Mouse (Mus musculus) hindbrain, embryonic 10.5 days (tissue): ENCODE measurements around the gene Ptprm. TPM values are rescaled to one million over a fixed set of nuclear protein-coding genes. Genes with fewer than 3 reads are reported as not detected.

Source experiments
- DNase-seq: peaks from one replicate; pipeline ENCODE4 v3.0.0-alpha.2; 2017; ENCODE audit warnings: low spot score
- H3K27ac ChIP-seq: fragments of 300-500 bp; sonication (generic); 2 replicates; pipeline ENCODE4 v1.5.1; 2016; ENCODE audit warnings: mild to moderate bottlenecking, moderate library complexity
- H3K27me3 ChIP-seq: fragments of 300-500 bp; sonication (generic); 2 replicates; pipeline ENCODE4 v1.6.1; 2016; ENCODE audit warnings: mild to moderate bottlenecking; ENCODE audit not compliant: poor library complexity, insufficient read depth, severe bottlenecking
- H3K36me3 ChIP-seq: fragments of 300-500 bp; sonication (generic); 2 replicates; pipeline ENCODE4 v1.6.1; 2016; ENCODE audit warnings: mild to moderate bottlenecking, moderate library complexity
- H3K4me1 ChIP-seq: fragments of 300-500 bp; sonication (generic); replicated peaks from 2 replicates; pipeline ENCODE4 v1.6.1; 2016; ENCODE audit warnings: mild to moderate bottlenecking
- H3K4me3 ChIP-seq: fragments of 300-500 bp; sonication (generic); 2 replicates; pipeline ENCODE4 v1.5.1; 2016; ENCODE audit warnings: mild to moderate bottlenecking, moderate library complexity
- H3K9me3 ChIP-seq: fragments of 300-500 bp; sonication (generic); 2 replicates; pipeline ENCODE4 v1.6.1; 2016; ENCODE audit warnings: mild to moderate bottlenecking, moderate library complexity
- WGBS: fragments of 180-500 bp; shearing (Covaris S2); methylation state at CpG from one replicate; pipeline ENCODE4 v1.1.7; 2016; 5-methylcytosine and 5-hydroxymethylcytosine counted together
- polyA plus RNA-seq: library from polyadenylated mRNA; unstranded; fragments of >200 nt; fragmentation: Nextera tagmentation; extraction: Ambion mirVana; gene quantifications from 2 replicates; pipeline ENCODE4 v1.2.1, GENCODE M21; 2016

Gene Ptprm
- polyA plus RNA-seq, 1 experiment from 2014 or later, result 8.1 TPM

DNA sequence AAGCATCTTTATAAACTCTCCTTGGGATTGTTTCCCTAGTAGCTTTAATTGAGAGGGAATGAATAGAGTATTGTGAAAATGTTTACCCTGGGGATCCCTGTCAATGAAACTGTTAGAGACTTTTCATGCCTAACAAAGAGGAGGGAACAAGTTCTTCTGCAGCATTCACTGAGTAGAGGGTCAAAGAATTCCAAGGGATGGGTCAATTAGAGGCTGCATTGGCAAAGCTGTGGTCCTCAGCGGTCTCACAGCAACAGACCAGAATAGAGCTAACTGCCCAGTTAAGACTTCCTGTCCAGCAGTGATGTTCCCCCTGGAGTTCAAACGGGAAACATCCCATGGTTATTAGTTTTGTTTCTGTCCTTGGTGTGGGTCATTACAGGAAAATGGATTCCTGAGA is 538.3 kb downstream of the Ptprm start:
- Histone ChIP-seq H3K4me3 (no peak overlapping the region), H3K9me3 (no peaks in the 10 kb centered on the region), H3K4me1 (peaks cover 16% of the 10 kb centered on the region), H3K27me3 (peaks cover 84% of the 10 kb centered on the region), H3K36me3 (no peaks in the 10 kb centered on the region), H3K27ac (no peak overlapping the region)
- peak; percentile 33 for DNase-seq
- WGBS, result 14% methylated on average over 2 of the region's 2 CpGs

DNA sequence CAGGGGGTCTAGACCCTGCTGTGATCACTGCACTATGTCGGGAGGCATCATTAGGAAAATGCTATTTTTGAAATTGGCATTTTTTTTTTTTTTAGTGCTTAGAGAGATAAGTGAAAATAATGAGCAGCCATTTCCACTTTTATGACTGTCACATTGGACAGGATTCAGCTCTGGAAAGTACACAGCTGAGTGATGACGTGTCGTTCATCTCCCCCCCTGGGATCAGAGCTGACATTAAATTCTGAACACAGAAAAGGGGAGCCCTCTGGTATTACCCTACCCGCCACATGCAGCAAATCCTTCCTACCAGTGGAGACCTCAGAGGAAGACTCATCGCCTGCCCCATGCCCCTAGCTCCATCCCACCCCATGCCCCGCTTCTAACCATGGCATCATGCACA is 540.5 kb downstream of the Ptprm start:
- Histone ChIP-seq H3K4me3 (no peak overlapping the region), H3K27me3 (peaks cover 85% of the 10 kb centered on the region), H3K36me3 (no peaks in the 10 kb centered on the region), H3K4me1 (peaks cover 16% of the 10 kb centered on the region), H3K27ac (no peak overlapping the region), H3K9me3 (no peaks in the 10 kb centered on the region)
- 85% methylated on average over 6 of the region's 6 CpGs for WGBS
- DNase-seq, result no peak

DNA sequence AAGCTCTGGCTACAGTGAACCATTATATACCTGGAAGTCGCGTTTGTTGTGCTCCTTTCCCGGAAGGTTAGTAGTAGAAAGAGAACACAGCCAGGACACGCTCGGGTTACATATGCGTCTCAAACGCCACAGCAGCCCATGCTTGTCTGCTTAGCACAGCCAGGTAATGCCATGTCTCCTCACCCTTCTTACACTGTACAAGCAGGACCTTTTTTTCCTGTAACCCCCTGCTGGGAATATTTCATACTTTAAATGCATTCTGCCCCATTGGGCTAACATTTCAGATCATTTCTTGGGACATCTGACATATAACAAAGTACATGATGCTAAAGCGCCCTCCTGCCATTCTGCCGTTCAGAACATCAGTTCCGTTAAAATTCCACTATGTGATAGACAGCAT is 540.9 kb downstream of the Ptprm start:
- peaks cover 16% of the 10 kb centered on the region for H3K4me1 ChIP-seq
- no peaks in the 10 kb centered on the region for H3K9me3 ChIP-seq
- no peak for DNase-seq
- peaks cover 81% of the 10 kb centered on the region for H3K27me3 ChIP-seq
- H3K36me3 ChIP-seq, result no peaks in the 10 kb centered on the region
- H3K27ac ChIP-seq, result no peak overlapping the region
- 86% methylated on average over 10 of the region's 10 CpGs for WGBS
- no peak overlapping the region for H3K4me3 ChIP-seq

DNA sequence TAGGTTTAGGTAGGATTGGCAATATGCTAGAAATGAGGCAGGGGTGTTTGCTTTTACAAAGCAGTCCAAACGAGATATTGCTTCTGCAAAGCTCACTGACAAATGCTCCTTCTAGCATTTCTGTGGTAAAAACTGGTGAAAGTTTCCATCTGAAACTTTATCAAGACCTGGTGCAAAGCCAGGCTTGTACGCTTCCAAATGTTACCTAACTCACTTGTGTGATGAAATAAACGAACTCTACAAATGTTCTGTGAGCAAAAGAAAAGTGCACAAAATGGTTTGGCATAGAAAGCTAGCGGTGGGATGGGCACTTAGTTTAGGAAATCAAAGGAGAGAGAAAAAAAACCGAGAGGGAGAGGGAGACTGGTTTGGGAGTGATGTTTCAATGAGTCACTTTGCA is 544.5 kb downstream of the Ptprm start:
- peaks cover 56% of the 10 kb centered on the region for H3K27me3 ChIP-seq
- H3K36me3 ChIP-seq, result no peaks in the 10 kb centered on the region
- no peak overlapping the region for H3K4me3 ChIP-seq
- no peak for DNase-seq
- 80% methylated on average over 5 of the region's 5 CpGs for WGBS
- no peak overlapping the region for H3K27ac ChIP-seq
- H3K4me1 ChIP-seq, result no peaks in the 10 kb centered on the region
- H3K9me3 ChIP-seq, result no peaks in the 10 kb centered on the region

DNA sequence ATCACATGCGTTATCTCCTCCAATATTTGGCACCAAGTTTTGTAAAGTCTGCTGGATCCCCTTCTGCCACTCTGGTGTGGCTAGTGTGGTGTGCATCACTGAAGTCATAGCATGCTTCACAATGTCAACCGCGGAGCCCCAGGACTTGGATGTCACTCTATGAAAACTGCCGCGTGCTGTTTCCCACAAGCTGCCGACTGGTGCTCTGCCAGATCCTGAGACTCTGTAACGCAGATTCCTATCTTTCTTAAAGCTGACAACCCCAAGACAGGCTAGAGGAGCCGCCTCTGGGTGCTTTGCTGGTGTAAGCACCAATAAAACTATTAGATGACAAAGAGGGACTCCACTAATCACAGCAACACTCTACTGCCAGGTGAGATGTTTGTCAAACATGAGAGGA is 546.1 kb downstream of the Ptprm start:
- H3K36me3 ChIP-seq, result no peaks in the 10 kb centered on the region
- 91% methylated on average over 8 of the region's 8 CpGs for WGBS
- no peaks in the 10 kb centered on the region for H3K9me3 ChIP-seq
- peaks cover 4% of the 10 kb centered on the region; the same call in 1 of the 2 replicates for H3K4me1 ChIP-seq
- no peak for DNase-seq
- H3K27ac ChIP-seq, result no peak overlapping the region
- no peak overlapping the region for H3K4me3 ChIP-seq
- H3K27me3 ChIP-seq, result peaks cover 46% of the 10 kb centered on the region

DNA sequence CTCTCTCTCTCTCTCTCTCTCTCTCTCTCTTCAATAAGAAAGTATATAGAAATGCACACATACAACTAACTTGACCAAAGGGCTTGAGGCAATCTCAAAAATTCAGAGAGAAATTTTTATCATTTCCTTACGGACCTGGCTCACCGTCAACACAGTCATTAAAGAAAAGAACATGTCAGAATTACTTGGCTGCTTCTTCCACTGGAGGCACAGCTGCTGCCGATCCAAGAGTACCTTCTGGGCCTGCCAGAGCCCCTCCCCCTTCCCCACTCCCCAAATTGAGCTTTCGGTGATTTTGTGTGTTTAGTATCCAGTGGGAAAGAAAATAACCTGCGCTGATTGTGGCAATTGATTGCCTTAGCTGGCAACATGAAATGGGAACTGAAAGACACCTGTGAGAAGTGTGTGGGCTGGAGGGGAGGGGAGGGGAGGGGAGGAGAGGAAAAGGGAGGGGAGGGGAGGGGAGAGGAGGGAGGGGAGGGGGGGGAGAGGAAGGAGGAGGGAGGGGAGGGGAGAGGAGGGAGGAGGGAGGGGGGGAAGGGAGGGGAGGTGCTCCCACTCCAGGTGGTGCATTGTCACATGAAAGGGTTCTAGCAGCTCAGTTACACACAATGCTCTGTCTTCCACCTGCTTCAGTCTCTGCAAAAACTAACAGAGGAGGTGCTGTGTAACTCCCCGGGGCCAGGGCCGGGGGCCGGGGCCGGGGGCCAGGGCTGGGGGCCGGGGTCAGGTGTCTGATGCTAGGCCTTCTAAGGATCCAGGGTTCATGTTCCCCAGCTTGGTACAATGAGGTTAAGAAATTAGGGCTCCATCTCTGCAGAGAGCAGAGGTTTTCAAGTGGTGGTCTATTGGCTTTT is 552.2 kb downstream of the Ptprm start:
- H3K27ac ChIP-seq, result peak overlapping the region; percentile 19; the same call in 1 of the 2 replicates
- no peaks in the 10 kb centered on the region for H3K36me3 ChIP-seq
- H3K9me3 ChIP-seq, result no peaks in the 10 kb centered on the region
- no peak overlapping the region for H3K4me3 ChIP-seq
- H3K4me1 ChIP-seq, result peaks cover 13% of the 10 kb centered on the region
- no peak for DNase-seq
- 45% methylated on average over 10 of the region's 10 CpGs for WGBS
- H3K27me3 ChIP-seq, result peaks cover 6% of the 10 kb centered on the region; the same call in 1 of the 2 replicates

DNA sequence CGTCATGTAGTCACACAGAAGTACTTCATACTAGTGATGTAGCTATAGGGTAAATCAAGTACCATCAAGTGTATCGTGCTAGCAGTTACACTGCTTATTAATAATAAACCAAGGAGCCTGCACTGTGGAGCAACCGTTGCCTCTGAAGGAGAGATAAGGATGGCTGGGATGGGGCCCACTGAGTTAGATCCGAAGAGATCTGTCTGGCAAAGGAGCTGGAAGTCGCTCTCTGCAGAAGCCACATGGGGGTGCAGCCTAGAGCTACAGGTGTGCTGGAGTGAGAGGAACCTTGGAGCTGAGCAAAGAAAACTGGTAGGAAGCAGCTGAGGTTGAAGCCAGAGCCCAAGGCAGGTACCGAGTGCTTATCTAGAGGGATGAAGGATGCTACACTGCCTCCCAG is 554.0 kb downstream of the Ptprm start:
- WGBS, result 95% methylated on average over 6 of the region's 6 CpGs
- peaks cover 13% of the 10 kb centered on the region for H3K4me1 ChIP-seq
- no peaks in the 10 kb centered on the region for H3K36me3 ChIP-seq
- peaks cover 6% of the 10 kb centered on the region; the same call in 1 of the 2 replicates for H3K27me3 ChIP-seq
- no peak overlapping the region for H3K4me3 ChIP-seq
- no peak for DNase-seq
- H3K27ac ChIP-seq, result no peak overlapping the region
- no peaks in the 10 kb centered on the region for H3K9me3 ChIP-seq

DNA sequence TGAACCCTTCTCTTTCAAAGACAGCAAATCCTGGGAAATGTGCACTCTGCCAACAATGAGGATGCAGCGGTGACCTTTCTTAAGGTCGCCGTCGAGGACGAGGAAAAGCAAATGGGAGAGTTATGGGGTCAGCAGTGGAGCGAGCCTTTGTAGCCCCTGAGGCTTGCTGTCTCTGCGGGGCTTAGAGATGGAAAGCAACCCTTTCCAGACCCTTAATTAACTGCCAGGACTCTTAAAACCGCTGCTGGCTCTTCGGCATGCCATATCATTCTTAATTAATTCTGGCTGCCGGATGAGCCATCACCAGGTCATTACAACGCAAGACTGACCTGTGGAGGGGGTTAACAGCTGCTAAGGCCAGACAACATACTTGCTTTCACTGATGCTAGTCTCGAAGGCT is 568.1 kb downstream of the Ptprm start:
- peaks cover 37% of the 10 kb centered on the region for H3K4me1 ChIP-seq
- no peak overlapping the region for H3K4me3 ChIP-seq
- H3K27me3 ChIP-seq, result no peaks in the 10 kb centered on the region
- no peak for DNase-seq
- WGBS, result 40% methylated on average over 12 of the region's 12 CpGs
- no peaks in the 10 kb centered on the region for H3K36me3 ChIP-seq
- peak overlapping the region; percentile 29; the same call in 1 of the 2 replicates for H3K27ac ChIP-seq
- no peaks in the 10 kb centered on the region for H3K9me3 ChIP-seq

DNA sequence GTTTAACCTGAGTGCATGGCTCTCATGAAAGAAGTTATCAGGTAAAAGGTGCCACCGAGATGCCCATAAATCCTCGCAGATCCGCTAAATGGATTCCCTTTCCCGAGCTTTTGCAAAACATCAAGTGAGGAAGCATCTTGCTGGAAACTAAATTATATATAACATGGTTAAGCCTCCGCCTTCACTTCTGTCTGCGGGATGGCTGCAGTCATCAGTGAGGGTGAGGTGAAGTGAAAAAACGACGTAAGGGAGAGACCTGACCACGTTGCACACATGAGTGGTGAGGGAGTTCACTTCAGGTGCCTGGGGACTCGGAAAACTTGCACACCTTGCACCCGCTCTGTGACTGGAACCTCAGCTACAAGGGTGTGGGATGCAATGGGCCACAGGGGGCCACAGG is 568.7 kb downstream of the Ptprm start:
- Histone ChIP-seq H3K9me3 (no peaks in the 10 kb centered on the region), H3K27ac (0 out of 2 replicates have a peak overlapping the region, but pooled peaks have one; percentile 29), H3K4me1 (peaks cover 37% of the 10 kb centered on the region), H3K36me3 (no peaks in the 10 kb centered on the region), H3K27me3 (no peaks in the 10 kb centered on the region), H3K4me3 (no peak overlapping the region)
- DNase-seq, result no peak
- 88% methylated on average over 11 of the region's 11 CpGs for WGBS

DNA sequence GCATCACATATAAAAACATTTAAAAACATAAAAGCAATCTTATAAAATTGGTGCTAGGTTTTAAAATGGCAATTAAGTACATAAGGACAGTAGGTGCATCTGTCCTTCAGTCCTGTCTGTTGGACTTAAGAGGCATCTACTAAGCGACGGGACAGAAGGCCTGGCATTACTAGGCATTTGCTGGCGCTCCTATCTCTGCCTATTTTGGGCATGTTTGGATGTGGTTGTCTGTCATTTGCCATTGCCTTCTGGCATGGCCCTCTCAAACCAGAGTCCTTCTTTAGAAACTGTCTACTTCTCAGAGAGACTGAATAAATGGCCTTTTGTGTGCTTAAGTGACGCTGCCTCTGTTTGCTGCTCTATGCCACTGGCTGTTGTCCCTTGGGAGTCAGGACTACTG is 570.7 kb downstream of the Ptprm start:
- Histone ChIP-seq H3K4me1 (peaks cover 37% of the 10 kb centered on the region), H3K4me3 (no peak overlapping the region), H3K27ac (no peak overlapping the region), H3K36me3 (no peaks in the 10 kb centered on the region), H3K27me3 (no peaks in the 10 kb centered on the region), H3K9me3 (no peaks in the 10 kb centered on the region)
- 77% methylated on average over 4 of the region's 4 CpGs for WGBS
- DNase-seq, result no peak

DNA sequence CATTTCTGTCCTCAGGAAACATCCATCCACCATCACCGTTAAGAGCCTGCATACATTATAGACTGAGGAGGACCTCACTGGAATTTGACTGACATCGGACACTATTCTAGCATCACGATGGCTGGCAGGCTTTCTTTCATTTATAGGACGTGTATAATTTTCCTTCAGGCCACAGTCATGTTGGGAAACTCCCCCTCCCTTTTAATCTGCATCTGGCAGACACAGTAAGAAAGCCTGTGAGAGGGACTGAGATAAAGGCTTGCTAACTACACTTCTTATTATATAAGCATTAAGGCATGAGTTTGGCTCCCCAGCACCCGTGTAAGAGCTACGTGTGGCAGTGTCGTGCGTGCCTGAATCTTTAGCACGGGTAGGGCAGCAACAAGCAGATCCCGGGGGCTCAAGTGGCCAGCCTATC is 571.2 kb downstream of the Ptprm start:
- Histone ChIP-seq H3K9me3 (no peaks in the 10 kb centered on the region), H3K27ac (no peak overlapping the region)

DNA sequence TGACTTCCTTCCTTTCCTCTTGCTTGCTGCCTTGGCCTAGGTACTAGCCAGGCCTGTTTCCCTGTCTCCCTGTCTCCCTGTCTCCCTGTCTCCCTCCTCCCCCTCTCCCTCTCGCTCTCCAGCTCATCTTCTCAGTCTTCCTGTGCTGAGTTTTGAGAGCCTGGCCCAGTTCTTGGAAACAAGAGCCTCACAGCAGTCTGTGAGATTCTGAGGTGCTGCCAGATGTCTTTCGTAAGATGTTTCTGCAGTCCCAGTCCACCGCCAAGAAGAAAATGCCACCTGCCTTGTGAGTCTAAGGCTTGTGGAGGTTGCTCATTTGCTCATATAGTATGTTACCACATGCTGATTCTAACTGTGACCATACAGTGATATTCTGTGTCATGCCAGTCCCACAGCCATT is 572.3 kb downstream of the Ptprm start:
- Histone ChIP-seq H3K4me3 (no peak overlapping the region), H3K36me3 (no peaks in the 10 kb centered on the region), H3K27ac (peak overlapping the region; percentile 23; the same call in 1 of the 2 replicates), H3K9me3 (no peaks in the 10 kb centered on the region), H3K4me1 (peaks cover 37% of the 10 kb centered on the region), H3K27me3 (no peaks in the 10 kb centered on the region)
- DNase-seq, result no peak
- WGBS, result 82% methylated on average over 3 of the region's 3 CpGs

More for the DNA sequence above, 571.2 kb downstream of the Ptprm start:
- H3K36me3 ChIP-seq, result no peaks in the 10 kb centered on the region
- H3K4me1 ChIP-seq, result peaks cover 37% of the 10 kb centered on the region
- no peak for DNase-seq
- 77% methylated on average over 10 of the region's 10 CpGs for WGBS
- no peak overlapping the region for H3K4me3 ChIP-seq
- no peaks in the 10 kb centered on the region for H3K27me3 ChIP-seq

DNA sequence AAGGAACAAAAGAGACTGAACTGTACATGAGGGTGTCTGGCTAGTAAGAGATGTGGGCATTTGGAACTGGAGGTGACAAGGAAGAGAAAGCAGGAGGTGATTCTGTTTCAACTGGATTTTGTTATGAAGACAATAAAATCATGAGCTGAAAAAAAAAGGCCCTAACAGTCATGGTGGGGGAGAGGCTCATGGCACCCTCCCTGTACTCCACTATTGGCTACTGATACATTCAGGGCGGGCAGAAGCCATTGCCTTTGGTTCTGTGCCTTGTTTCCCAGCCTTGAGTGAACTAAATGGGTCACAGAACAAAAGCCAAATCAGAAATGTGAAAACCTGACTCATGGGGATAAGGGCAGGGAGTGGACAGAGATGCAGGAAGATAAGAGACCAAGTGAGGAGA is 575.2 kb downstream of the Ptprm start:
- WGBS, result 87% methylated on average over 1 of the region's 1 CpGs
- H3K27me3 ChIP-seq, result no peaks in the 10 kb centered on the region
- peaks cover 21% of the 10 kb centered on the region for H3K4me1 ChIP-seq
- H3K27ac ChIP-seq, result no peak overlapping the region
- H3K4me3 ChIP-seq, result no peak overlapping the region
- no peaks in the 10 kb centered on the region for H3K9me3 ChIP-seq
- DNase-seq, result no peak
- H3K36me3 ChIP-seq, result no peaks in the 10 kb centered on the region
